Mouse (Mus musculus) heart, postnatal 0 days (tissue): ENCODE data around the gene Dclk1.

Experiments
- CTCF ChIP-seq: IDR thresholded peaks from 2 replicates; pipeline ENCODE4 v1.5.1; 2016; ENCODE audit warnings: antibody characterized with exemption, control low read depth, low read depth
- EP300 ChIP-seq: IDR thresholded peaks from 2 replicates; pipeline ENCODE4 v1.6.1; 2016; ENCODE audit warnings: antibody characterized with exemption, low read depth

DNA sequence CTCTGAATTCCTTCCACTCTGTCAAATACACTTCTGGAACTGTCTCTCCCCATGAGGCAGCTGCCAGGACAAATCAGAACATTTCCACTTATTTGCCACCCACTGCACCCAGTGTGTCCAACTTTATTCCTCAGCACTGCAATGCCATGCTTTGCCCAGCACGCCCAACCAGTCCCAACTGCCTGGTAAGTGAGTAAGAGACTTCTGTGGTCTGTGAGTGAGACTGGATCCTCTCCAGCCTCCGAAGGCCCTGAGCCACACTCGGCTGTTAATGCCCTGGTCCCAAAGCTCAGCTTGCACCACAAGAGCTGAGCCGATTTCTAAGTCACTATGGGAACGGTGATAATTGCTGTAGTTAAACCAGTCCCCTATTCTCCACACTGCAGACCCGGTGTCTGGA is 34.5 kb upstream of the Dclk1 start:
- TF ChIP-seq CTCF (no peak), EP300 (no peak)
